Comparison of ENCODE assay signal across 8 mouse cellular contexts in the genomic region with DNA sequence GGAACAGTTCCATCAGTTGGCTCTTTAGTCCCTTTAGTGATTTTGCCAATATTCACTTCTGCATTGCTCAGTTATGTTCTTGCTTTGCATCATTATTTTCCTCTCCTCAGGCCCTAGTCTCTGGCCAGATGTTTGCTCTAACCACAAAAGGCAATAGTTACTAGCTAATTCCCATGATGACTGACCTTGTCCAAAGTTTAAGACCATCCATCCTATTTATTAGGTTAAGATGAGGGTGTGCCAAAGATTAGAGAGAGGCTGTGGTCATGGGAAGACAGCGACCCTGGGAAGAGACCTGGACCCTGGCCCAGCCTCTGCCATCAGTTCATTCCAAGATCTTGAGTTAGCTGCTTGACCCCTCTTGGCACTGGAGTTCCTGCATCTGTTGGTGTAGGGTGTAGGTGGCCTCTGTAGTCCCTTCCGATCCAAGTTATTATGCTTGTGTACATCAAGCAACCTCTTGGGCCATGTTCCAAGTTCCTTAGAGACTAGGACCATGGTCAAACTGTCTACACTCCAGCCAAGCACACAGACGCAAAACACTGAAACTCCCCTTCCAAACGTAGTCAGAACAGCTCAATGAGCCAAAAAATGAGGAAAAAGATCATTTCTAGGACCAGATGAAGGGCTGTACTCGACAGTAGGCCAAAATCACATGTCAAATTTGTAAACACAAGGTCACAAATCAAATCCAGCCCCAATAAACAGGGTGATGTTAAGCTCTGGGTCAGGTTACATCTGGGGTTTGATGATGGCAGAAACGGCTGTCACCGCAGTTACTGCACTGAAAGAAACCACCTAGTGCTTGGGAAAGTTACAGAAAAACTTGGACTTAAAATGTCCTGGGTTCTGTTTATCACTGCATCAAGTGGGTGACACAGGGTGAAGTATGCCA.
DNase-seq lines count a peak whose midpoint lies in the region; TF ChIP-seq lines count a peak whose summit lies in the region.

No protein-coding gene starts in this region.

- WGBS in kidney, adult 2 months: 59% methylated on average over 7 of the region's 7 CpGs

- no peak overlapping the region for H3K4me3 ChIP-seq in kidney, adult 2 months (ENCODE audit: insufficient read depth, low read depth, low read length)

- H3K36me3 ChIP-seq in kidney, adult 2 months (ENCODE audit: control insufficient read depth, insufficient read depth, low read length): no peaks in the 10 kb centered on the region

- no peaks in the 10 kb centered on the region for H3K4me1 ChIP-seq in kidney, adult 2 months (ENCODE audit: control insufficient read depth, insufficient read depth, low read length)

- TF ChIP-seq POLR2A in kidney, adult 2 months (IDR thresholded peaks at IDR 0.05; ENCODE audit: low read depth, low read length): no peak

- no peaks in the 10 kb centered on the region for H3K27me3 ChIP-seq in kidney, adult 2 months (replicated peaks; ENCODE audit: control insufficient read depth, insufficient read depth, low read length)

- no peak for TF ChIP-seq CTCF in kidney, adult 2 months (conservative IDR thresholded peaks at IDR 0.05; ENCODE audit: insufficient read depth, insufficient read length, low read depth, low read length)

- peak overlapping the region; percentile 72 for H3K27ac ChIP-seq in kidney, adult 2 months (ENCODE audit: insufficient read depth, low read depth, low read length)

- peak; percentile 40 for DNase-seq in adrenal gland, postnatal 14 days
- DNase-seq in gastrocnemius, adult 18-20 months (ENCODE audit: low spot score): peak; percentile 78
- DNase-seq in kidney, adult 2 months: peak; percentile 85
- DNase-seq in lung, postnatal 4 days: peak; percentile 82 to 95
- DNase-seq in layer of hippocampus, adult 18-20 months (ENCODE audit: low spot score in 2 of 2): no peak
- DNase-seq in layer of hippocampus, postnatal 25 days (ENCODE audit: extremely low spot score in 1 of 2, low spot score in 1 of 2): no peak
- DNase-seq in layer of hippocampus, postnatal 10 days (ENCODE audit: low spot score in 2 of 2): no peak
- no peak for DNase-seq in right cerebral cortex, postnatal 14 days

Comparison
In these comparisons a context has a peak if more than half of its experiments do, and no peak if none do; other contexts are left out.
1. DNase-seq: peak in adrenal gland, postnatal 14 days (single experiment), gastrocnemius, adult 18-20 months (single experiment), kidney, adult 2 months (single experiment) and lung, postnatal 4 days (2 of 2); none in layer of hippocampus, adult 18-20 months (0 of 2), layer of hippocampus, postnatal 25 days (0 of 2), layer of hippocampus, postnatal 10 days (0 of 2) and right cerebral cortex, postnatal 14 days (single experiment).